Mouse (Mus musculus) CH12.LX (cell line): ENCODE data around the gene Tmem176b. TPM values are rescaled to one million over a fixed set of nuclear protein-coding genes. Genes with fewer than 3 reads are reported as not detected.
A peak's percentile ranks its signal among the peaks of the same experiment; 100 is the strongest.

Experiments
- DNase-seq: peaks from one replicate; pipeline ENCODE4 v3.0.0-alpha.2; 2013; ENCODE audit errors: extremely low read depth
- H3K27ac ChIP-seq: 2 replicates; pipeline ENCODE4 v1.5.1; 2012; ENCODE audit warnings: low read depth, mild to moderate bottlenecking, control low read depth, moderate library complexity; ENCODE audit not compliant: insufficient read depth
- H3K27me3 ChIP-seq: replicated peaks from 2 replicates; pipeline ENCODE3; 2012; ENCODE audit warnings: inconsistent platforms
- H3K36me3 ChIP-seq, 2 experiments: replicated peaks in 1 of 2; 2 replicates each; pipeline versions ENCODE3 to v1.6.1; 2012; ENCODE audit warnings: inconsistent platforms in 1 of 2, low read length in 1 of 2, mild to moderate bottlenecking in 1 of 2, mixed read lengths in 1 of 2, moderate library complexity in 1 of 2; ENCODE audit not compliant: control insufficient read depth in 1 of 2, insufficient read depth in 1 of 2
- H3K4me1 ChIP-seq, 2 experiments: 2 replicates each; pipeline ENCODE4 v1.6.1; 2012; ENCODE audit warnings: inconsistent platforms in 1 of 2, moderate library complexity in 1 of 2; ENCODE audit not compliant: insufficient read depth in 2 of 2, control insufficient read depth in 1 of 2
- H3K4me2 ChIP-seq: 2 replicates; pipeline ENCODE4 v1.6.1; 2012; ENCODE audit warnings: low read depth, mild to moderate bottlenecking, control low read depth; ENCODE audit not compliant: poor library complexity, insufficient read depth, severe bottlenecking
- H3K4me3 ChIP-seq, 3 experiments: fragments of 150-350 bp in 1 of 3; sonication (generic) in 1 of 3; replicated peaks in 1 of 3; 2 replicates each; pipeline versions ENCODE3 to v1.5.1; 2011 to 2012; ENCODE audit warnings: low read depth in 2 of 3, low read length in 2 of 3, mild to moderate bottlenecking in 2 of 3, moderate library complexity in 2 of 3, control low read depth in 1 of 3, improper control_type of control experiment in 1 of 3, inconsistent platforms in 1 of 3, mixed read lengths in 1 of 3; ENCODE audit not compliant: poor library complexity in 1 of 3
- H3K79me2 ChIP-seq: replicated peaks from 2 replicates; pipeline ENCODE4 v1.6.1; 2012; ENCODE audit warnings: mild to moderate bottlenecking, moderate library complexity; ENCODE audit not compliant: control insufficient read depth, poor library complexity, insufficient read depth, severe bottlenecking; ENCODE audit errors: extremely low read depth
- H3K9ac ChIP-seq: 2 replicates; pipeline ENCODE4 v1.6.1; 2012; ENCODE audit warnings: low read depth, mild to moderate bottlenecking, control low read depth, moderate library complexity; ENCODE audit not compliant: insufficient read depth
- H3K9me3 ChIP-seq: replicated peaks from 2 replicates; pipeline ENCODE3; 2012; ENCODE audit warnings: low read length, inconsistent platforms, mixed read lengths
- BHLHE40 ChIP-seq: IDR thresholded peaks from 2 replicates; pipeline ENCODE4 v1.6.1; 2011; ENCODE audit warnings: mild to moderate bottlenecking, low read depth, low read length, improper control_type of control experiment
- CHD1 ChIP-seq: IDR thresholded peaks from 2 replicates; pipeline ENCODE4 v1.6.1; 2012; ENCODE audit warnings: low read depth, low read length, improper control_type of control experiment, inconsistent platforms
- CHD2 ChIP-seq: IDR thresholded peaks from 2 replicates; pipeline ENCODE4 v1.6.1; 2011; ENCODE audit warnings: low read length, improper control_type of control experiment
- CTCF ChIP-seq, 2 experiments: IDR thresholded peaks in 1 of 2; conservative IDR thresholded peaks in 1 of 2; 2 replicates each; pipeline ENCODE4 v1.5.1; 2011 to 2012; ENCODE audit warnings: low read depth in 2 of 2, low read length in 2 of 2, improper control_type of control experiment in 1 of 2, inconsistent platforms in 1 of 2, mild to moderate bottlenecking in 1 of 2, moderate library complexity in 1 of 2
- E2F4 ChIP-seq: IDR thresholded peaks from 2 replicates; pipeline ENCODE4 v1.6.1; 2011; ENCODE audit warnings: low read depth, low read length, improper control_type of control experiment; ENCODE audit not compliant: insufficient replicate concordance
- EP300 ChIP-seq: IDR thresholded peaks from 2 replicates; pipeline ENCODE4 v1.6.1; 2011; ENCODE audit warnings: low read length, improper control_type of control experiment
- HCFC1 ChIP-seq: IDR thresholded peaks from 2 replicates; pipeline ENCODE4 v1.6.1; 2012; ENCODE audit warnings: low read depth, mild to moderate bottlenecking, inconsistent platforms, low read length, improper control_type of control experiment
- IRF4 ChIP-seq: IDR thresholded peaks from 2 replicates; pipeline ENCODE4 v1.6.1; 2014; ENCODE audit warnings: low read depth, mild to moderate bottlenecking, inconsistent platforms, low read length, improper control_type of control experiment
- JUND ChIP-seq: conservative IDR thresholded peaks from 2 replicates; pipeline ENCODE4 v1.6.1; 2011; ENCODE audit warnings: low read depth, low read length, improper control_type of control experiment
- KAT2A ChIP-seq: IDR thresholded peaks from 2 replicates; pipeline ENCODE4 v1.6.1; 2012; ENCODE audit warnings: low read length, improper control_type of control experiment, inconsistent platforms; ENCODE audit not compliant: insufficient replicate concordance
- MAFK ChIP-seq: IDR thresholded peaks from 2 replicates; pipeline ENCODE4 v1.6.1; 2011; ENCODE audit warnings: low read length, improper control_type of control experiment; ENCODE audit not compliant: insufficient replicate concordance
- MAX ChIP-seq: IDR thresholded peaks from 2 replicates; pipeline ENCODE4 v1.6.1; 2011; ENCODE audit warnings: low read length, improper control_type of control experiment
- MAZ ChIP-seq: IDR thresholded peaks from 2 replicates; pipeline ENCODE4 v1.6.1; 2012; ENCODE audit warnings: low read depth, mild to moderate bottlenecking, inconsistent platforms, low read length, improper control_type of control experiment, moderate library complexity
- MEF2A ChIP-seq: IDR thresholded peaks from 2 replicates; pipeline ENCODE4 v1.6.1; 2014; ENCODE audit warnings: low read depth, mild to moderate bottlenecking, inconsistent platforms, low read length, improper control_type of control experiment, borderline replicate concordance
- MYC ChIP-seq: IDR thresholded peaks from 2 replicates; pipeline ENCODE4 v1.6.1; 2011; ENCODE audit warnings: low read depth, mild to moderate bottlenecking, improper control_type of control experiment, low read length
- NRF1 ChIP-seq: IDR thresholded peaks from 2 replicates; pipeline ENCODE4 v1.6.1; 2014; ENCODE audit warnings: low read depth, mild to moderate bottlenecking, inconsistent platforms, low read length, improper control_type of control experiment, moderate library complexity
- PAX5 ChIP-seq: IDR thresholded peaks from 2 replicates; pipeline ENCODE4 v1.6.1; 2012; ENCODE audit warnings: low read length, inconsistent platforms, mixed read lengths
- POLR2A ChIP-seq: IDR thresholded peaks from 2 replicates; pipeline ENCODE4 v1.6.1; 2011; ENCODE audit warnings: low read depth, mild to moderate bottlenecking, improper control_type of control experiment, low read length
- RAD21 ChIP-seq: IDR thresholded peaks from 2 replicates; pipeline ENCODE4 v1.6.1; 2011; ENCODE audit warnings: low read depth, mild to moderate bottlenecking, low read length, improper control_type of control experiment, moderate library complexity
- RCOR1 ChIP-seq: conservative IDR thresholded peaks from 2 replicates; pipeline ENCODE4 v1.6.1; 2012; ENCODE audit warnings: low read depth, mild to moderate bottlenecking, inconsistent platforms, low read length, improper control_type of control experiment
- SIN3A ChIP-seq: IDR thresholded peaks from 2 replicates; pipeline ENCODE4 v1.6.1; 2012; ENCODE audit warnings: low read length, improper control_type of control experiment, inconsistent platforms
- SMC3 ChIP-seq: IDR thresholded peaks from 2 replicates; pipeline ENCODE4 v1.6.1; 2011; ENCODE audit warnings: low read depth, low read length, improper control_type of control experiment
- TBP ChIP-seq: conservative IDR thresholded peaks from 2 replicates; pipeline ENCODE4 v1.6.1; 2011; ENCODE audit warnings: low read depth, low read length, improper control_type of control experiment
- UBTF ChIP-seq: IDR thresholded peaks from 2 replicates; pipeline ENCODE4 v1.6.1; 2012; ENCODE audit warnings: low read depth, mild to moderate bottlenecking, inconsistent platforms, low read length, improper control_type of control experiment, moderate library complexity
- USF1 ChIP-seq: IDR thresholded peaks from 2 replicates; pipeline ENCODE4 v1.6.1; 2014; ENCODE audit warnings: low read depth, mild to moderate bottlenecking, inconsistent platforms, low read length, improper control_type of control experiment
- ZKSCAN1 ChIP-seq: IDR thresholded peaks from 2 replicates; pipeline ENCODE4 v1.6.1; 2012; ENCODE audit warnings: low read depth, inconsistent platforms, low read length, improper control_type of control experiment, borderline replicate concordance
- ZMIZ1 ChIP-seq: IDR thresholded peaks from 2 replicates; pipeline ENCODE4 v1.6.1; 2012; ENCODE audit warnings: low read depth, mild to moderate bottlenecking, inconsistent platforms, low read length, improper control_type of control experiment
- dilution Hi-C: fragments of 300-500 bp; cut with MboI; formaldehyde crosslinking; loops from 2 replicates; pipeline ENCODE4 v1.14.3; 2020; ENCODE audit warnings: low sequenced_read_pairs; ENCODE audit not compliant: extremely low pct_unique_long_range_greater_than_20kb, extremely low pct_ligation_motif_present
- in situ Hi-C: fragments of 300-500 bp; cut with MboI; formaldehyde crosslinking; loops from 3 replicates; pipeline ENCODE4 v1.14.3; 2019; ENCODE audit warnings: low sequenced_read_pairs, low pct_ligation_motif_present, low pct_unique_long_range_greater_than_20kb, mixed read lengths
- polyA plus RNA-seq: library from polyadenylated mRNA; unstranded; fragments of >175 nt; gene quantifications from 2 replicates; pipeline ENCODE4 v1.2.1, GENCODE M21; 2012; ENCODE audit warnings: low read depth; ENCODE audit not compliant: insufficient read length
- total RNA-seq, 2 experiments: library from RNA; depleted of rRNA; stranded (reverse); fragments of 300-350 nt in 1 of 2; fragments of >200 nt in 1 of 2; gene quantifications; 2 replicates each; pipeline ENCODE4 v1.2.3; 2012 to 2014

Tmem176b gene
- total and polyA plus RNA-seq, 3 experiments: 43.3 to 162 (median 89.8) TPM

- dilution Hi-C loops (no loop called here), in situ Hi-C loops (loop anchor here (10.0 kb wide), 1 partner anchor 94 kb away; no protein-coding TSS in a partner anchor)
- Histone ChIP-seq H3K36me3 (no peaks in the 10 kb centered on the region), H3K9me3 (no peaks in the 10 kb centered on the region), H3K4me3 (no peak overlapping the region), H3K27me3 (peaks cover 4% of the 10 kb centered on the region), H3K79me2 (no peaks in the 10 kb centered on the region), H3K4me1 (peaks cover 0 to 26% of the 10 kb centered on the region in 2 experiments; a peak in 2 of 4 replicates), H3K9ac (no peak overlapping the region), H3K4me2 (no peak overlapping the region), H3K27ac (no peak overlapping the region)
- no peak for DNase-seq
- TF ChIP-seq POLR2A: no peak
- no peak for TF ChIP-seq HCFC1
- TF ChIP-seq IRF4: no peak
- no peak for TF ChIP-seq SIN3A
- no peak for TF ChIP-seq MAZ
- TF ChIP-seq PAX5: no peak
- TF ChIP-seq UBTF: no peak
- no peak for TF ChIP-seq MAFK
- no peak for TF ChIP-seq ZKSCAN1
- TF ChIP-seq BHLHE40: no peak
- TF ChIP-seq KAT2A: no peak
- no peak for TF ChIP-seq MAX
- no peak for TF ChIP-seq EP300
- no peak for TF ChIP-seq USF1
- TF ChIP-seq ZMIZ1: no peak
- no peak for TF ChIP-seq E2F4
Measured at GRCm38 (mm10) chr6:48860851-48861250, 19.6 kb upstream of the Tmem176b start.

- Histone ChIP-seq H3K4me2 (peak overlapping the region; percentile 49; the same call in 1 of the 2 replicates), H3K9ac (no peak overlapping the region), H3K4me3 (peak overlapping the region in 1 of 3 experiments; percentile 35)
- peak; percentile 90 for DNase-seq
- no peak for TF ChIP-seq CHD1
- no peak for TF ChIP-seq RCOR1
- TF ChIP-seq ZKSCAN1: peak; percentile 62
- peak; percentile 63; the same call in 1 of the 2 replicates for TF ChIP-seq MYC
- no peak for TF ChIP-seq TBP
- no peak for TF ChIP-seq NRF1
- TF ChIP-seq KAT2A: no peak
- TF ChIP-seq E2F4: no peak
- peak; percentile 69 for TF ChIP-seq BHLHE40
- peak; percentile 4; the same call in 1 of the 2 replicates for TF ChIP-seq USF1
- peak; percentile 72 for TF ChIP-seq SMC3
- peak; percentile 76; the same call in 1 of the 2 replicates for TF ChIP-seq MAX
- TF ChIP-seq MEF2A: no peak
- TF ChIP-seq CHD2: no peak
- TF ChIP-seq CTCF (conservative IDR thresholded peaks at IDR 0.05 in 1 of 2, IDR thresholded peaks at IDR 0.05 in 1 of 2; ENCODE audit: low read depth in 2 of 2, low read length in 2 of 2): peak; percentile 61 to 86
- no peak for TF ChIP-seq JUND
- TF ChIP-seq RAD21: peak; percentile 72
- TF ChIP-seq, all 38 proteins: peak for 8
- Histone ChIP-seq H3K36me3 (no peaks in the 10 kb centered on the region), H3K4me1 (peaks cover 0 to 30% of the 10 kb centered on the region in 2 experiments; a peak in 2 of 4 replicates), H3K27ac (no peak overlapping the region), H3K27me3 (peaks cover 4% of the 10 kb centered on the region), H3K79me2 (no peaks in the 10 kb centered on the region), H3K9me3 (no peaks in the 10 kb centered on the region)
- dilution Hi-C loops: no loop called here
- in situ Hi-C loops: loop anchor here (10.0 kb wide), 1 partner anchor 95 kb away; no protein-coding TSS in a partner anchor
Measured at GRCm38 (mm10) chr6:48860130-48860815, 19.0 kb upstream of the Tmem176b start.
